Mouse (Mus musculus) urinary bladder, postnatal 36 days (tissue): Measurements from ENCODE around the gene Naxd.
"Not testable (repeated sequence)": the region's sequence is repeated elsewhere in the genome, so short reads cannot be mapped to it uniquely, and the experiment has no call there.

Source experiments
- DNase-seq, 2 experiments: peaks; one replicate each; pipeline ENCODE4 v3.0.0; 2022; ENCODE audit warnings: low spot score in 2 of 2, mixed read lengths in 1 of 2

Naxd gene

GRCm38 (mm10) chr8:11510971-11511370, 13.7 kb downstream of the Naxd start:
- no peak for DNase-seq

GRCm38 (mm10) chr8:11512711-11513110, 15.4 kb downstream of the Naxd start:
- DNase-seq, result no peak

- DNase-seq, result no peak
Measured at GRCm38 (mm10) chr8:11513247-11513646, 15.9 kb downstream of the Naxd start.

GRCm38 (mm10) chr8:11516292-11516691, 19.0 kb downstream of the Naxd start:
- DNase-seq, result no peak

GRCm38 (mm10) chr8:11517366-11518055, 20.2 kb downstream of the Naxd start:
- no peak for DNase-seq

- DNase-seq, result no peak
Measured at GRCm38 (mm10) chr8:11518056-11518396, 20.7 kb downstream of the Naxd start.

GRCm38 (mm10) chr8:11518676-11519075, 21.4 kb downstream of the Naxd start:
- no peak for DNase-seq

- DNase-seq, result no peak
Measured at GRCm38 (mm10) chr8:11523331-11523730, 26.0 kb downstream of the Naxd start.

GRCm38 (mm10) chr8:11530155-11530770, 33.0 kb downstream of the Naxd start:
- DNase-seq, result no peak

- peak in 1 of 2 experiments; percentile 31 for DNase-seq
Measured at GRCm38 (mm10) chr8:11530849-11531248, 33.5 kb downstream of the Naxd start.

- no peak for DNase-seq
Measured at GRCm38 (mm10) chr8:11534494-11534893, 37.2 kb downstream of the Naxd start.

GRCm38 (mm10) chr8:11539049-11539448, 41.7 kb downstream of the Naxd start:
- DNase-seq, result no peak

GRCm38 (mm10) chr8:11540182-11540581, 42.9 kb downstream of the Naxd start:
- no peak for DNase-seq

GRCm38 (mm10) chr8:11542031-11542430, 44.7 kb downstream of the Naxd start:
- no peak for DNase-seq

- no peak for DNase-seq
Measured at GRCm38 (mm10) chr8:11542866-11543265, 45.6 kb downstream of the Naxd start.

GRCm38 (mm10) chr8:11544386-11544785, 47.1 kb downstream of the Naxd start:
- peak in 1 of 2 experiments; percentile 22 for DNase-seq

- no peak for DNase-seq
Measured at GRCm38 (mm10) chr8:11547063-11547462, 49.8 kb downstream of the Naxd start.

GRCm38 (mm10) chr8:11549706-11550105, 52.4 kb downstream of the Naxd start:
- DNase-seq, result no peak

- DNase-seq, result peak; percentile 94
Measured at GRCm38 (mm10) chr8:11550281-11550948, 53.1 kb downstream of the Naxd start, which contains the start of gene Cars2. TSS of gene Cars2 (minus strand) at chr8:11550783.

- DNase-seq, result not testable (repeated sequence)
Measured at GRCm38 (mm10) chr8:11551497-11551896, 54.2 kb downstream of the Naxd start.

- DNase-seq, result no peak
Measured at GRCm38 (mm10) chr8:11552390-11552789, 55.1 kb downstream of the Naxd start.

GRCm38 (mm10) chr8:11554799-11555719, 57.8 kb downstream of the Naxd start, which contains the start of gene Ing1:
TSS of gene Ing1 (plus strand) at chr8:11555571.
- DNase-seq, result peak; percentile 93 to 94
